Mouse (Mus musculus) lung, adult 2 months (tissue): Measurements from ENCODE around the gene Fam198b.

Source experiments
- CTCF ChIP-seq: fragments of 200-500 bp; IDR thresholded peaks from 2 replicates; pipeline ENCODE4 v1.5.1; 2011; ENCODE audit warnings: mild to moderate bottlenecking, low read length, control low read depth; ENCODE audit not compliant: insufficient read depth
- POLR2A ChIP-seq: fragments of 200-500 bp; IDR thresholded peaks from 2 replicates; pipeline ENCODE4 v1.6.1; 2011; ENCODE audit warnings: low read depth, mild to moderate bottlenecking, control low read depth, low read length, borderline replicate concordance; ENCODE audit errors: extremely low read depth

GRCm38 (mm10) chr3:79884761-79885189 is 442 bp downstream of the Fam198b start:
- TF ChIP-seq POLR2A, result no peak
- peak; percentile 50; the same call in 1 of the 2 replicates for TF ChIP-seq CTCF
